Mouse (Mus musculus) CH12.LX (cell line): ENCODE data around the gene Nid2. TPM values are rescaled to one million over a fixed set of nuclear protein-coding genes. Genes with fewer than 3 reads are reported as not detected.

ENCODE experiments used
- DNase-seq: peaks from one replicate; pipeline ENCODE4 v3.0.0-alpha.2; 2013; ENCODE audit errors: extremely low read depth
- H3K27ac ChIP-seq: 2 replicates; pipeline ENCODE4 v1.5.1; 2012; ENCODE audit warnings: low read depth, mild to moderate bottlenecking, control low read depth, moderate library complexity; ENCODE audit not compliant: insufficient read depth
- H3K27me3 ChIP-seq: replicated peaks from 2 replicates; pipeline ENCODE3; 2012; ENCODE audit warnings: inconsistent platforms
- H3K36me3 ChIP-seq, 2 experiments: replicated peaks in 1 of 2; 2 replicates each; pipeline versions ENCODE3 to v1.6.1; 2012; ENCODE audit warnings: inconsistent platforms in 1 of 2, low read length in 1 of 2, mild to moderate bottlenecking in 1 of 2, mixed read lengths in 1 of 2, moderate library complexity in 1 of 2; ENCODE audit not compliant: control insufficient read depth in 1 of 2, insufficient read depth in 1 of 2
- H3K4me1 ChIP-seq, 2 experiments: 2 replicates each; pipeline ENCODE4 v1.6.1; 2012; ENCODE audit warnings: inconsistent platforms in 1 of 2, moderate library complexity in 1 of 2; ENCODE audit not compliant: insufficient read depth in 2 of 2, control insufficient read depth in 1 of 2
- H3K4me2 ChIP-seq: 2 replicates; pipeline ENCODE4 v1.6.1; 2012; ENCODE audit warnings: low read depth, mild to moderate bottlenecking, control low read depth; ENCODE audit not compliant: poor library complexity, insufficient read depth, severe bottlenecking
- H3K4me3 ChIP-seq, 3 experiments: fragments of 150-350 bp in 1 of 3; sonication (generic) in 1 of 3; replicated peaks in 1 of 3; 2 replicates each; pipeline versions ENCODE3 to v1.5.1; 2011 to 2012; ENCODE audit warnings: low read depth in 2 of 3, low read length in 2 of 3, mild to moderate bottlenecking in 2 of 3, moderate library complexity in 2 of 3, control low read depth in 1 of 3, improper control_type of control experiment in 1 of 3, inconsistent platforms in 1 of 3, mixed read lengths in 1 of 3; ENCODE audit not compliant: poor library complexity in 1 of 3
- H3K79me2 ChIP-seq: replicated peaks from 2 replicates; pipeline ENCODE4 v1.6.1; 2012; ENCODE audit warnings: mild to moderate bottlenecking, moderate library complexity; ENCODE audit not compliant: control insufficient read depth, poor library complexity, insufficient read depth, severe bottlenecking; ENCODE audit errors: extremely low read depth
- H3K9ac ChIP-seq: 2 replicates; pipeline ENCODE4 v1.6.1; 2012; ENCODE audit warnings: low read depth, mild to moderate bottlenecking, control low read depth, moderate library complexity; ENCODE audit not compliant: insufficient read depth
- H3K9me3 ChIP-seq: replicated peaks from 2 replicates; pipeline ENCODE3; 2012; ENCODE audit warnings: low read length, inconsistent platforms, mixed read lengths
- CTCF ChIP-seq, 2 experiments: IDR thresholded peaks in 1 of 2; conservative IDR thresholded peaks in 1 of 2; 2 replicates each; pipeline ENCODE4 v1.5.1; 2011 to 2012; ENCODE audit warnings: low read depth in 2 of 2, low read length in 2 of 2, improper control_type of control experiment in 1 of 2, inconsistent platforms in 1 of 2, mild to moderate bottlenecking in 1 of 2, moderate library complexity in 1 of 2
- ETS1 ChIP-seq: conservative IDR thresholded peaks from 2 replicates; pipeline ENCODE4 v1.6.1; 2012; ENCODE audit warnings: low read depth, mild to moderate bottlenecking, inconsistent platforms, low read length, improper control_type of control experiment, moderate library complexity
- GABPA ChIP-seq: IDR thresholded peaks from 2 replicates; pipeline ENCODE4 v1.6.1; 2012; ENCODE audit warnings: low read depth, low read length, improper control_type of control experiment, inconsistent platforms; ENCODE audit not compliant: insufficient replicate concordance
- HCFC1 ChIP-seq: IDR thresholded peaks from 2 replicates; pipeline ENCODE4 v1.6.1; 2012; ENCODE audit warnings: low read depth, mild to moderate bottlenecking, inconsistent platforms, low read length, improper control_type of control experiment
- IRF4 ChIP-seq: IDR thresholded peaks from 2 replicates; pipeline ENCODE4 v1.6.1; 2014; ENCODE audit warnings: low read depth, mild to moderate bottlenecking, inconsistent platforms, low read length, improper control_type of control experiment
- JUN ChIP-seq: IDR thresholded peaks from 2 replicates; pipeline ENCODE4 v1.6.1; 2011; ENCODE audit warnings: low read depth, mild to moderate bottlenecking, low read length, improper control_type of control experiment, moderate library complexity; ENCODE audit not compliant: insufficient read depth
- MEF2A ChIP-seq: IDR thresholded peaks from 2 replicates; pipeline ENCODE4 v1.6.1; 2014; ENCODE audit warnings: low read depth, mild to moderate bottlenecking, inconsistent platforms, low read length, improper control_type of control experiment, borderline replicate concordance
- MXI1 ChIP-seq: IDR thresholded peaks from 2 replicates; pipeline ENCODE4 v1.6.1; 2011; ENCODE audit warnings: mild to moderate bottlenecking, low read depth, low read length, improper control_type of control experiment
- MYC ChIP-seq: IDR thresholded peaks from 2 replicates; pipeline ENCODE4 v1.6.1; 2011; ENCODE audit warnings: low read depth, mild to moderate bottlenecking, improper control_type of control experiment, low read length
- NELFE ChIP-seq: IDR thresholded peaks from 2 replicates; pipeline ENCODE4 v1.6.1; 2011; ENCODE audit warnings: low read depth, low read length, improper control_type of control experiment
- RCOR1 ChIP-seq: conservative IDR thresholded peaks from 2 replicates; pipeline ENCODE4 v1.6.1; 2012; ENCODE audit warnings: low read depth, mild to moderate bottlenecking, inconsistent platforms, low read length, improper control_type of control experiment
- TBP ChIP-seq: conservative IDR thresholded peaks from 2 replicates; pipeline ENCODE4 v1.6.1; 2011; ENCODE audit warnings: low read depth, low read length, improper control_type of control experiment
- TCF12 ChIP-seq: IDR thresholded peaks from 2 replicates; pipeline ENCODE4 v1.6.1; 2014; ENCODE audit warnings: low read depth, mild to moderate bottlenecking, inconsistent platforms, low read length, improper control_type of control experiment
- USF2 ChIP-seq: conservative IDR thresholded peaks from 2 replicates; pipeline ENCODE4 v1.6.1; 2011; ENCODE audit warnings: low read depth, low read length, improper control_type of control experiment
- ZMIZ1 ChIP-seq: IDR thresholded peaks from 2 replicates; pipeline ENCODE4 v1.6.1; 2012; ENCODE audit warnings: low read depth, mild to moderate bottlenecking, inconsistent platforms, low read length, improper control_type of control experiment
- ZNF384 ChIP-seq: IDR thresholded peaks from 2 replicates; pipeline ENCODE4 v1.6.1; 2012; ENCODE audit warnings: low read depth, low read length, improper control_type of control experiment, inconsistent platforms
- dilution Hi-C: fragments of 300-500 bp; cut with MboI; formaldehyde crosslinking; loops from 2 replicates; pipeline ENCODE4 v1.14.3; 2020; ENCODE audit warnings: low sequenced_read_pairs; ENCODE audit not compliant: extremely low pct_unique_long_range_greater_than_20kb, extremely low pct_ligation_motif_present
- in situ Hi-C: fragments of 300-500 bp; cut with MboI; formaldehyde crosslinking; loops from 3 replicates; pipeline ENCODE4 v1.14.3; 2019; ENCODE audit warnings: low sequenced_read_pairs, low pct_ligation_motif_present, low pct_unique_long_range_greater_than_20kb, mixed read lengths
- polyA plus RNA-seq: library from polyadenylated mRNA; unstranded; fragments of >175 nt; gene quantifications from 2 replicates; pipeline ENCODE4 v1.2.1, GENCODE M21; 2012; ENCODE audit warnings: low read depth; ENCODE audit not compliant: insufficient read length
- total RNA-seq, 2 experiments: library from RNA; depleted of rRNA; stranded (reverse); fragments of 300-350 nt in 1 of 2; fragments of >200 nt in 1 of 2; gene quantifications; 2 replicates each; pipeline ENCODE4 v1.2.3; 2012 to 2014

The Nid2 gene
- total and polyA plus RNA-seq, 3 experiments: 0.58 to 2.1 (median 1.3) TPM

GRCm38 (mm10) chr14:19735303-19735702, 15.8 kb upstream of the Nid2 start:
- Histone ChIP-seq H3K27me3 (no peaks in the 10 kb centered on the region), H3K79me2 (no peaks in the 10 kb centered on the region), H3K27ac (no peak overlapping the region), H3K4me3 (no peak overlapping the region), H3K4me1 (peaks cover 2 to 11% of the 10 kb centered on the region in 2 experiments; a peak in 1 of 4 replicates), H3K4me2 (no peak overlapping the region), H3K9me3 (no peaks in the 10 kb centered on the region), H3K9ac (no peak overlapping the region), H3K36me3 (no peaks in the 10 kb centered on the region)
- TF ChIP-seq CTCF (conservative IDR thresholded peaks at IDR 0.05 in 1 of 2, IDR thresholded peaks at IDR 0.05 in 1 of 2; ENCODE audit: low read depth in 2 of 2, low read length in 2 of 2): no peak
- in situ Hi-C loops (no loop called here), dilution Hi-C loops (no loop called here)
- no peak for DNase-seq

GRCm38 (mm10) chr14:19737568-19737967, 13.5 kb upstream of the Nid2 start:
- TF ChIP-seq JUN: no peak
- no peak for TF ChIP-seq ZNF384
- TF ChIP-seq MYC: no peak
- TF ChIP-seq ETS1: no peak
- TF ChIP-seq IRF4: no peak
- no peak for TF ChIP-seq GABPA
- TF ChIP-seq USF2: no peak
- TF ChIP-seq NELFE: no peak
- no peak for TF ChIP-seq MXI1
- TF ChIP-seq HCFC1: no peak
- TF ChIP-seq CTCF (conservative IDR thresholded peaks at IDR 0.05 in 1 of 2, IDR thresholded peaks at IDR 0.05 in 1 of 2; ENCODE audit: low read depth in 2 of 2, low read length in 2 of 2): no peak
- TF ChIP-seq ZMIZ1: no peak
- no peak for TF ChIP-seq RCOR1
- no peak for TF ChIP-seq TCF12
- TF ChIP-seq MEF2A: no peak
- no peak for TF ChIP-seq TBP
- H3K4me2 ChIP-seq: no peak overlapping the region
- DNase-seq: no peak
- in situ Hi-C loops (no loop called here), dilution Hi-C loops (no loop called here)
- H3K9ac ChIP-seq: no peak overlapping the region
- H3K4me3 ChIP-seq: no peak overlapping the region
- H3K79me2 ChIP-seq: no peaks in the 10 kb centered on the region
- H3K9me3 ChIP-seq: no peaks in the 10 kb centered on the region
- no peak overlapping the region for H3K27ac ChIP-seq
- H3K4me1 ChIP-seq: peaks cover 2 to 11% of the 10 kb centered on the region in 2 experiments; a peak in 1 of 4 replicates
- no peaks in the 10 kb centered on the region for H3K36me3 ChIP-seq
- H3K27me3 ChIP-seq: no peaks in the 10 kb centered on the region
